Mouse (Mus musculus): Measurements from ENCODE around the gene Hsfy2.

GRCm38 (mm10) chr1:56681258-56681657 is 44.0 kb upstream of the Hsfy2 start:
- TF ChIP-seq CTCF (IDR thresholded peaks at IDR 0.05): no peak
- no peak for TF ChIP-seq EP300 (IDR thresholded peaks at IDR 0.05)

Data from lung, postnatal 0 days (tissue).